Mouse (Mus musculus): Measurements from ENCODE around the gene Tnnc1. TPM values are rescaled to one million over a fixed set of nuclear protein-coding genes. Genes with fewer than 3 reads are reported as not detected.

The Tnnc1 gene
- polyA plus RNA-seq, 1 experiment from 2014 or later = 0.40 TPM

DNA sequence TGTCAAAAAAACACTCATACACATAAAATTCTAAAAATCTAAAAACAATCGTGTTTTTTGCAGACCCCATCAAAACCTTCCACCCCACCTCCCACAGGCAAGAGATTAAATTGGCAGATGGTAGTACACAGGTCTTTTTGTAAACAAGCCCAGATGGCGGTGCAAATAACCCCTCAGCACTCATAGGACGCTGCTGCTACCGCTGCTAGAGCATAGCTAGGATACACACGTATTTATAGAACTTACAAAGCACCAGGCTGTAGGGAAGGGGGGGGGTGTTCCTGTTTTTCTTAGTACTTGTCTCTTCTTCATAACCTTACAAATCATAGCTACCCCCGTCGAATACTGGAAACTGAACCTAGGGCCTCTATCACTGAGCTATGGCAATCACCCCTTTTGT, 14.3 kb upstream of the Tnnc1 start:
- Histone ChIP-seq H3K27me3 (ENCODE audit: control insufficient read depth, insufficient read depth, low read length) (no peaks in the 10 kb centered on the region), H3K4me2 (no peak overlapping the region), H3K36me3 (ENCODE audit: control insufficient read depth, insufficient read depth, low read length) (peaks cover 38% of the 10 kb centered on the region), H3K27ac (ENCODE audit: low read depth, low read length) (no peak overlapping the region), H3K4me3 (ENCODE audit: low read depth, low read length) (no peak overlapping the region), H3K9ac (ENCODE audit: low read length) (no peak overlapping the region), H3K9me3 (ENCODE audit: control insufficient read depth, low read length) (no peaks in the 10 kb centered on the region), H3K4me1 (ENCODE audit: control insufficient read depth, insufficient read depth, low read length) (peaks cover 8% of the 10 kb centered on the region)
- ATAC-seq (ENCODE audit: low FRiP score) (no peak), DNase-seq (ENCODE audit: low spot score, missing footprints) (no peak)
- WGBS = 87% methylated on average over 7 of the region's 7 CpGs

DNA sequence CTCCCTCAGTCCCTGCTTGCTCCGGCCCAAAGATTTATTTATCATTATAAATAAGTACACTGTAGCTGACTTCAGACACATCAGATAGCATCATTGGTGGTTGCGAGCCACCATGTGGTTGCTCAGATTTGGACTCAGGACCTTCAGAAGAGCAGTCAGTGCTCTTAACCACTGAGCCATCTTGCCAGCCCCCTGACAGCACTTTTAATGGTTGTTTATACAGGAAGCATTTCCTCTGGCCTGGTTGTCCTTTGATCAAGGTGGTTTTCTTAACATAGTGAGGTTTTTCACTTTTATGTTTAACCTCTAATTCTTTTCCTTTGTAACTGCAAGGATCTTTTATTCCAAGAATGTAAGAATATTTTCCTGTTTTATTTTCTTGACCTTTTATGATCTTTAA, 13.7 kb upstream of the Tnnc1 start:
- H3K27me3 ChIP-seq (ENCODE audit: control insufficient read depth, insufficient read depth, low read length) = no peaks in the 10 kb centered on the region
- no peak overlapping the region for H3K27ac ChIP-seq (ENCODE audit: low read depth, low read length)
- peaks cover 35% of the 10 kb centered on the region for H3K36me3 ChIP-seq (ENCODE audit: control insufficient read depth, insufficient read depth, low read length)
- H3K4me3 ChIP-seq (ENCODE audit: low read depth, low read length) = no peak overlapping the region
- no peak overlapping the region for H3K4me2 ChIP-seq
- peaks cover 3% of the 10 kb centered on the region for H3K4me1 ChIP-seq (ENCODE audit: control insufficient read depth, insufficient read depth, low read length)
- 93% methylated on average over 2 of the region's 2 CpGs for WGBS
- DNase-seq (ENCODE audit: low spot score, missing footprints) (no peak), ATAC-seq (ENCODE audit: low FRiP score) (no peak)
- H3K9me3 ChIP-seq (ENCODE audit: control insufficient read depth, low read length) = no peaks in the 10 kb centered on the region
- H3K9ac ChIP-seq (ENCODE audit: low read length) = no peak overlapping the region

DNA sequence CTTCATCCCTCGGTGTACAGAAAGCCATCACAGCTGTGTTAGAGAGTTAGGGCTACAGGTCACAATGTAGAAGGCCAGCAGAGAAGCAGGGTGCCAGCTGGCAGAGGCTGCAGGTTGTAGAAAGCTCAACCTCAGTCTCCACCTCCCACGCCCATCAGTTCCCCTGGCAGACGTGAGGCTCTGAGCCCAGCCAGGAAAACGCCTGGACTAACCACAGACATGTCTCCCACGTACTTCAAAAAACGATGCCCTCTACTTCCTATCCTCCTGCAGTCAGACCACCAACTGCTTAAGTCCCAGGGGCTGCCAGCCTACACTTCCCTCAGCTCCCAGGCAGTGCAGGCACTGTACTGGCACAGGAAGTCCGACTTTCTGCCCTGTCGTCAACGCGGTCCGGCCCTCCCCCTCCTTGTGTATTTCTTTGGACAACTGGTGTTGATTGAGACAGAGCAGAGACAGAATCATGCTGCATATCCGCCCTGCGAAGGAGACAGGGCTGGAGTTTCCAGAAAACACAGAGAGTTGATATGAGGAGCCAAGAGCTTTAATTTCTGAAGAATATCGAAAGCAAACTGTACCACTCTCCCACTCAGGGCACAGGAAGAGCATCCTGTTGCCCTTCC, 13.1 kb upstream of the Tnnc1 start:
- ATAC-seq (ENCODE audit: low FRiP score) (no peak), DNase-seq (ENCODE audit: low spot score, missing footprints) (no peak)
- 92% methylated on average over 14 of the region's 14 CpGs for WGBS
- Histone ChIP-seq H3K4me1 (ENCODE audit: control insufficient read depth, insufficient read depth, low read length) (no peaks in the 10 kb centered on the region; the same call in 1 of the 2 replicates), H3K9ac (ENCODE audit: low read length) (no peak overlapping the region), H3K27me3 (ENCODE audit: control insufficient read depth, insufficient read depth, low read length) (no peaks in the 10 kb centered on the region), H3K27ac (ENCODE audit: low read depth, low read length) (no peak overlapping the region), H3K36me3 (ENCODE audit: control insufficient read depth, insufficient read depth, low read length) (peaks cover 36% of the 10 kb centered on the region), H3K4me3 (ENCODE audit: low read depth, low read length) (no peak overlapping the region), H3K9me3 (ENCODE audit: control insufficient read depth, low read length) (no peaks in the 10 kb centered on the region), H3K4me2 (no peak overlapping the region)

DNA sequence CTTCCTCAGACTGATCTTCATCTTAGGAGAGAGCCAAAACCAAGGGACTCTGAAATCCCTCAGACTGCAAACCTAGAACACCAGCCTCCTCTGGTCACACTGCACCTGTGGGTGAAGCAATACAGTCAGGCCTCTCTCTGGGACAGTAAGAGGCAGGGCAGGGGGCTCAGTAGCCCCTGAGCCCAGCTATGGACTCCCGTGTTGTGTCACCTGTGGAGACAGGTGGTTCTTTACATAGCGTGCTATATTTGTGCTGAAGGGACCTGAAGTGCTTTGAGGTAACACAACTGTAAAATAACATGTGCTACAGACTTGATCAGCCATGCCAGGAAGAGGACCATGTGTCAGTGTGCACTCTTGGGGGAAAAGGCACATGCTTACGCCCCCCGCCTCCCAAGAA, 12.6 kb upstream of the Tnnc1 start:
- Histone ChIP-seq H3K4me2 (no peak overlapping the region), H3K4me3 (ENCODE audit: low read depth, low read length) (no peak overlapping the region), H3K27ac (ENCODE audit: low read depth, low read length) (no peak overlapping the region), H3K4me1 (ENCODE audit: control insufficient read depth, insufficient read depth, low read length) (no peaks in the 10 kb centered on the region; the same call in 1 of the 2 replicates), H3K36me3 (ENCODE audit: control insufficient read depth, insufficient read depth, low read length) (peaks cover 39% of the 10 kb centered on the region), H3K9me3 (ENCODE audit: control insufficient read depth, low read length) (no peaks in the 10 kb centered on the region), H3K9ac (ENCODE audit: low read length) (no peak overlapping the region), H3K27me3 (ENCODE audit: control insufficient read depth, insufficient read depth, low read length) (no peaks in the 10 kb centered on the region)
- no peak for DNase-seq (ENCODE audit: low spot score, missing footprints)
- ATAC-seq (ENCODE audit: low FRiP score) = no peak
- 95% methylated on average over 4 of the region's 4 CpGs for WGBS

DNA sequence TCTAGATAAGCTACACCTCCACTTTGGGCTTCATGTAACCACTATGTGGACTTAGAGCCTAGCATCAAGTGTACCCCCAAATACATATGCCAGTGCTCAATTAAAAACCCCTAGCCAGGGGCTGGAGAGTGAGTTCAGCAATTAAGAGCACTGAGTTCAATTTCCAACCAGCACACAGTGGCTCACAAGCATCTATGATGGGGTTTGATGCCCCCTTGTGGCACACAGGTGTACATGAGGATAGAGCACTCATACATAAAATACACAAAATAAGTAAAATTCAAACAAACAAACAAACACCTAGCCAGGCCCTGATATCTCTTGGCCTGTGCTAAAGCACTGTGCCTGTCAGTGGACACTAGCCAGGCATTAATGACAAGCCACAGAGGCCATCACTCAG, 12.1 kb upstream of the Tnnc1 start:
- H3K36me3 ChIP-seq (ENCODE audit: control insufficient read depth, insufficient read depth, low read length) = peaks cover 35% of the 10 kb centered on the region
- ATAC-seq (ENCODE audit: low FRiP score) = no peak

DNA sequence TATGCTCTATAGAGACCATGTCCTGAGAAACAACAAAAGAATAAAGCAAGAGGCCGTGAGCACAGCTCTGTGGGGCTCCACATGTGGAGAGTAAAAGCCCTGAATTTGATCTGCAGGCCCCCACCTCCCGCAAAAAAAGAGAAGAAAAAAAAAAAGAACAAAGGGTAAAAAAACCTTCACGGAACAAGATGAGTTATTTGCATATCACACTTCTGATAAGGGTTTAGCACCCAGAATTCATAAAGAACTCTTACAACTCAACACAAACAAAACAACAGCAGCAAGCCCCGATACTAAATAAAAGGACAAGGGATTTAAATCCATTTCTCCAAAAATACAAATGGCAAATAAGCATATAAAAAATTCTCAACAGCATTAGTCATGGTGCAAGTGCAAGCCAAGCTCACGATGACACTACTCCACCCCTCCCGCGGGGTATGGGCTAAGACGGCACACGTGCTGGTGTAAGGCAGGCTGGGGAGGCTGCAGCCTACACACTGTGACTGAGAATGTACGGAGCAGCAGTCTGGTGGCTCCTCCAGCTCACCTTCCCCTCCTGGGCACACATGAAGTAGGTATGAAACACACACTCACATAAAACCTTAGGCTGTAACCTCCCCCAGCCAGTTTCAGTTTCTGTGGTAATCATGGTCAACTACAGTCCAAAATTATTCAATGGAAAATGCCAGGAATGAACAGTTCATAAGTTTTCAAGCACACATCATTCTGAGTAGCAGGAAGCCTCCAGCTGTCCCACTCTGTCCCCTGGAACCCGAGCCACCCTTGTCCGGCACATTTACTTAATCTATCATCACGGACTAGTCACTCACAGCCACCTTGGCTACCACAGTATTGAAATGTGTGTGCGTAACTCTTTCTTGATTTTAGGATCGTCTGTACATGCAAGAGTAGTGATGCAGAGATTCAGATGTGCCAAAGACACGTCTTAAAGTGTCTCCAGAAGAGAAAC, 10.3 kb upstream of the Tnnc1 start:
- Histone ChIP-seq H3K4me2 (no peak overlapping the region), H3K4me3 (ENCODE audit: low read depth, low read length) (no peak overlapping the region), H3K27ac (ENCODE audit: low read depth, low read length) (no peak overlapping the region), H3K27me3 (ENCODE audit: control insufficient read depth, insufficient read depth, low read length) (no peaks in the 10 kb centered on the region), H3K4me1 (ENCODE audit: control insufficient read depth, insufficient read depth, low read length) (no peaks in the 10 kb centered on the region; the same call in 1 of the 2 replicates), H3K9ac (ENCODE audit: low read length) (no peak overlapping the region), H3K36me3 (ENCODE audit: control insufficient read depth, insufficient read depth, low read length) (peaks cover 29% of the 10 kb centered on the region), H3K9me3 (ENCODE audit: control insufficient read depth, low read length) (no peaks in the 10 kb centered on the region)
- 69% methylated on average over 16 of the region's 16 CpGs for WGBS
- DNase-seq (ENCODE audit: low spot score, missing footprints) = no peak
- ATAC-seq (ENCODE audit: low FRiP score) = peak; percentile 65; the same call in 1 of the 2 replicates

More for the DNA sequence above, 12.1 kb upstream of the Tnnc1 start:
- Histone ChIP-seq H3K27me3 (ENCODE audit: control insufficient read depth, insufficient read depth, low read length) (no peaks in the 10 kb centered on the region), H3K4me3 (ENCODE audit: low read depth, low read length) (no peak overlapping the region), H3K4me1 (ENCODE audit: control insufficient read depth, insufficient read depth, low read length) (no peaks in the 10 kb centered on the region; the same call in 1 of the 2 replicates), H3K27ac (ENCODE audit: low read depth, low read length) (no peak overlapping the region), H3K9ac (ENCODE audit: low read length) (no peak overlapping the region), H3K4me2 (no peak overlapping the region), H3K9me3 (ENCODE audit: control insufficient read depth, low read length) (no peaks in the 10 kb centered on the region)
- DNase-seq (ENCODE audit: low spot score, missing footprints) = no peak

DNA sequence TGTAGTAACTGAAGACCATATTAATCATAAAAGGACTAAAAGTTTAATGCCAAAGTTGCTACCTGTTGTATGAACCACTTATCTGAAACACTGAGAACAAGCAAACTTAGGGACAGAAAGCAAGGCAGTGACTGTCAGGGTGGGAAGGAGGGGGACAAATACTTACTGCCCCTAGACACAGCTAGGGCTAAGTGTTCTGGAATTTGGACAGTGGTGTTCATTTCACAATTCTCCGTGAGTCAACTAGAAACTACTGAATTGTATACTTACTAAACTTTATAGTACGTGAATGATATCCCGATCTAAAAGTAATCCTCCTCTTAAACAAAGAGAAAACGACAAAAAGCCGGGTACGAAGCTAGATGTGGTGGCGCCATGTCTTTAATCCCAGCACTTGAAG, 8.5 kb upstream of the Tnnc1 start:
- Histone ChIP-seq H3K4me3 (ENCODE audit: low read depth, low read length) (no peak overlapping the region), H3K4me2 (no peak overlapping the region), H3K27ac (ENCODE audit: low read depth, low read length) (no peak overlapping the region), H3K9ac (ENCODE audit: low read length) (no peak overlapping the region), H3K4me1 (ENCODE audit: control insufficient read depth, insufficient read depth, low read length) (peaks cover 2% of the 10 kb centered on the region), H3K36me3 (ENCODE audit: control insufficient read depth, insufficient read depth, low read length) (peaks cover 42% of the 10 kb centered on the region), H3K27me3 (ENCODE audit: control insufficient read depth, insufficient read depth, low read length) (no peaks in the 10 kb centered on the region), H3K9me3 (ENCODE audit: control insufficient read depth, low read length) (no peaks in the 10 kb centered on the region)
- no peak for DNase-seq (ENCODE audit: low spot score, missing footprints)
- whole genome bisulfite sequencing = 96% methylated on average over 7 of the region's 7 CpGs
- no peak for ATAC-seq (ENCODE audit: low FRiP score)

DNA sequence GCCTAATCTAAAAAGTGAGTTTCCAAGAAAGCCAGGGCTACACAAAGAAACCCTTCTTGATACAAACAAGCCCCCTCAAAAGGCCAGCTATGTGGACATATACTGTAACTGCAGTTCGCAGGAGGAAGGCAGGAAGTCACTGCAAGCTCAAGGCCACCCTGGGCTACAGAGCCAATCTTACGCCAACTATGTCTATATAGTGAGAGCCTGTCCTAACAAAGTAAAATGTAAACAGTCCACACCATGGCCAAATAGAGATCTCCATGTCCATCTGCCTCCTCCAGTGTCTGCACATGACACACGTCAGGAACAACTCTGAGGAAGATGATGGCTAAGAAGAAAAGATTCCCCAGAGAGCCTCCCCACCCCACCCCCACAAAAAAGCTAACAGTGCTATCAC, 8.1 kb upstream of the Tnnc1 start:
- Histone ChIP-seq H3K27ac (ENCODE audit: low read depth, low read length) (no peak overlapping the region), H3K4me1 (ENCODE audit: control insufficient read depth, insufficient read depth, low read length) (peaks cover 6% of the 10 kb centered on the region), H3K4me3 (ENCODE audit: low read depth, low read length) (no peak overlapping the region), H3K36me3 (ENCODE audit: control insufficient read depth, insufficient read depth, low read length) (peaks cover 39% of the 10 kb centered on the region), H3K9ac (ENCODE audit: low read length) (no peak overlapping the region), H3K9me3 (ENCODE audit: control insufficient read depth, low read length) (no peaks in the 10 kb centered on the region), H3K27me3 (ENCODE audit: control insufficient read depth, insufficient read depth, low read length) (no peaks in the 10 kb centered on the region), H3K4me2 (no peak overlapping the region)
- DNase-seq (ENCODE audit: low spot score, missing footprints) (no peak), ATAC-seq (ENCODE audit: low FRiP score) (no peak)
- WGBS = 86% methylated on average over 3 of the region's 3 CpGs

DNA sequence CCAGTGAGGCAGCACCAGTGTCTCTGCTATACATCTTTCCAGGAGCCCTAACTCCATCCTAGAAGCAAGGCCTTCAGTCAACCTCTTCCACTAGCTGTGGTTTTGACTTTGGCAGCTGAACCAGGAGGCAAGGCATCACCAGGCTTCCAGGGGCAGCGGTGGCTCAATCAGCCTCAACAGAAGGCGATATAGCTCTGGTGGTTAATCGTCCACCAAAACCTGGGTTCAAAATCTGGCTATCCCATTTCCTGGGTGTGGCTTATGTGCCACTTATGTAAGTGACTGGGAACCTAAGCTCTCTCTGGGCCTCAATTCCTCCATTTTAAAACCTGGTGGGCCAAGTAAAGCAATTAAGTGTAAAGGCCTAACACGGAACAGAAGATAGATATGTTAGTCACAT, 3.3 kb upstream of the Tnnc1 start:
- H3K36me3 ChIP-seq (ENCODE audit: control insufficient read depth, insufficient read depth, low read length) = peaks cover 28% of the 10 kb centered on the region
- no peak for ATAC-seq (ENCODE audit: low FRiP score)
- H3K4me1 ChIP-seq (ENCODE audit: control insufficient read depth, insufficient read depth, low read length) = peaks cover 9% of the 10 kb centered on the region
- no peaks in the 10 kb centered on the region for H3K9me3 ChIP-seq (ENCODE audit: control insufficient read depth, low read length)
- H3K4me2 ChIP-seq = peak overlapping the region; percentile 98
- H3K27me3 ChIP-seq (ENCODE audit: control insufficient read depth, insufficient read depth, low read length) = no peaks in the 10 kb centered on the region
- H3K9ac ChIP-seq (ENCODE audit: low read length) = peak overlapping the region; percentile 97
- WGBS = 89% methylated on average over 4 of the region's 4 CpGs
- H3K27ac ChIP-seq (ENCODE audit: low read depth, low read length) = no peak overlapping the region
- no peak for DNase-seq (ENCODE audit: low spot score, missing footprints)
- H3K4me3 ChIP-seq (ENCODE audit: low read depth, low read length) = peak overlapping the region; percentile 83
